ENCODE assay signal across 11 mouse cellular contexts in genomic region chr1:133843370-133843769, GRCm38 (mm10). TPM values are rescaled to one million over a fixed set of nuclear protein-coding genes. Genes with fewer than 3 reads are reported as not detected.
DNase-seq lines count a peak whose midpoint lies in the region; ATAC-seq and TF ChIP-seq lines count a peak whose summit lies in the region.
"Had no signal": no experiment of that assay in that cellular context is flagged by ENCODE, and none has a peak within 500 bp of the region (broad histone marks: within the 10 kb centered on the region; RNA-seq: fewer than 3 reads in every experiment).

No protein-coding gene starts in this region.

- H3K36me3 ChIP-seq in myocyte (ENCODE audit: control insufficient read depth, insufficient read depth), result no peaks in the 10 kb centered on the region
- H3K36me3 ChIP-seq in forebrain, embryonic 14.5 days (ENCODE audit: control insufficient read depth, insufficient read depth, low read length), result no peaks in the 10 kb centered on the region
- H3K36me3 ChIP-seq: heart, embryonic 12.5 days; hindbrain, embryonic 15.5 days had no signal

- no peaks in the 10 kb centered on the region for H3K27me3 ChIP-seq in Patski
- H3K27me3 ChIP-seq in myocyte (ENCODE audit: control insufficient read depth, insufficient read depth, insufficient read length), result no peaks in the 10 kb centered on the region
- H3K27me3 ChIP-seq in forebrain, embryonic 14.5 days (replicated peaks; ENCODE audit: control insufficient read depth, insufficient read depth, low read length), result no peaks in the 10 kb centered on the region
- H3K27me3 ChIP-seq: hindbrain, embryonic 15.5 days had no signal

- no peak overlapping the region for H3K27ac ChIP-seq in forebrain, embryonic 14.5 days (ENCODE audit: low read depth, low read length)

- POLR2A ChIA-PET in Patski (lab: Charles Lee), result interaction anchor here (0.7 kb wide), 1 partner anchor 10 kb away, joined by 3 read pairs; no protein-coding TSS in a partner anchor

- peak; percentile 44 to 50 for DNase-seq in kidney, postnatal 4 days
- no peak for DNase-seq in kidney, adult 9 months
- DNase-seq in Patski (ENCODE audit: low read depth, low spot score), result peak; percentile 60
- peak; percentile 59 for DNase-seq in fibroblast of lung, adult 2 months (ENCODE audit: low read depth)
- DNase-seq in left cerebral cortex, adult 18-20 months (ENCODE audit: low spot score in 2 of 2), result no peak
- DNase-seq in forebrain, embryonic 14.5 days (ENCODE audit: low spot score), result no peak
- DNase-seq: cerebellum, postnatal 14 days had no signal

- no peak for TF ChIP-seq POLR2A in myocyte (IDR thresholded peaks at IDR 0.05; ENCODE audit: insufficient read length, low read depth)

- H3K9ac ChIP-seq in forebrain, embryonic 14.5 days (ENCODE audit: low read length), result no peak overlapping the region
- H3K9ac ChIP-seq: heart, embryonic 12.5 days; hindbrain, embryonic 15.5 days had no signal

- peaks cover 7% of the 10 kb centered on the region; the same call in 1 of the 2 replicates for H3K4me1 ChIP-seq in forebrain, embryonic 14.5 days (ENCODE audit: control insufficient read depth, insufficient read depth, low read length)

- peak overlapping the region; percentile 35 for H3K4me2 ChIP-seq in myocyte (ENCODE audit: low read depth)
- no peak overlapping the region for H3K4me2 ChIP-seq in forebrain, embryonic 14.5 days (ENCODE audit: low read length)
- H3K4me2 ChIP-seq: heart, embryonic 12.5 days; hindbrain, embryonic 15.5 days had no signal

- in situ Hi-C loops in Patski (cut with MboI; ENCODE audit: low pct_unique_long_range_greater_than_20kb), result loop anchor here (5.0 kb wide), 2 partner anchors 49 to 106 kb away; no protein-coding TSS in a partner anchor

- no peak overlapping the region for H3ac ChIP-seq in myocyte (ENCODE audit: control insufficient read depth, insufficient read length)

- H3K79me2 ChIP-seq in myocyte (ENCODE audit: control insufficient read depth, insufficient read depth), result no peaks in the 10 kb centered on the region

- TF ChIP-seq CTCF in Patski (IDR thresholded peaks at IDR 0.05), result no peak

- no peak for ATAC-seq in Patski
- ATAC-seq in forebrain, embryonic 14.5 days, result no peak

- 70% methylated on average over 4 of the region's 4 CpGs for WGBS in forebrain, embryonic 14.5 days

- no peaks in the 10 kb centered on the region for H3K9me3 ChIP-seq in forebrain, embryonic 14.5 days (replicated peaks; ENCODE audit: control insufficient read depth, low read length)
- H3K9me3 ChIP-seq: heart, embryonic 12.5 days; hindbrain, embryonic 15.5 days had no signal

- CTCF ChIA-PET in Patski (lab: Charles Lee), result no interaction called here

- no peak overlapping the region for H3K4me3 ChIP-seq in myocyte
- H3K4me3 ChIP-seq in forebrain, embryonic 14.5 days (ENCODE audit: low read depth, low read length), result no peak overlapping the region
- H3K4me3 ChIP-seq: erythroblast, embryonic 14.5 days; heart, embryonic 12.5 days; hindbrain, embryonic 15.5 days had no signal

TF ChIP-seq in myocyte, 11 proteins besides CTCF, POLR2A, EP300 and RAD21:
- TF ChIP-seq TCF3 (IDR thresholded peaks at IDR 0.05; ENCODE audit: insufficient read length, low read depth) (peak; percentile 9), REST (IDR thresholded peaks at IDR 0.05; ENCODE audit: insufficient read depth, insufficient read length) (no peak), CEBPB (IDR thresholded peaks at IDR 0.05; ENCODE audit: insufficient read depth, poor library complexity, severe bottlenecking) (no peak), E2F4 (IDR thresholded peaks at IDR 0.05; ENCODE audit: insufficient read depth) (no peak), MAX (IDR thresholded peaks at IDR 0.05; ENCODE audit: low read depth) (no peak), MYOG (IDR thresholded peaks at IDR 0.05; ENCODE audit: control insufficient read depth in 1 of 3, insufficient read depth in 1 of 3, insufficient read length in 2 of 3, low read depth in 2 of 3) (peak in 1 of 3 experiments; percentile 36), POLR2AphosphoS2 (IDR thresholded peaks at IDR 0.05; ENCODE audit: insufficient read length, low read depth) (no peak), TCF12 (IDR thresholded peaks at IDR 0.05; ENCODE audit: insufficient read depth, poor library complexity, severe bottlenecking) (peak; percentile 24), SRF (IDR thresholded peaks at IDR 0.05; ENCODE audit: control insufficient read depth, insufficient read length, low read depth) (no peak), USF1 (IDR thresholded peaks at IDR 0.05; ENCODE audit: low read depth) (peak; percentile 77), MYOD1 (IDR thresholded peaks at IDR 0.05; ENCODE audit: control insufficient read depth in 1 of 3, insufficient read length in 2 of 3, low read depth in 2 of 3) (peak in 2 of 3 experiments; percentile 63 to 70)
TF ChIP-seq in myocyte: peak in this region for 5.

RNA-seq across cellular contexts. Expression of gene Atp2b4, which starts 42.5 kb away (rescaled TPM):
- polyA plus RNA-seq in Patski (2021) (5.1 TPM), myocyte (2012; fragmentation: generic; extraction: Trizol) (28.1 TPM)
- 100 to 1,000 TPM; 221 to 267 TPM for total RNA-seq in left cerebral cortex, adult 18-20 months (2021)
- polyA plus RNA-seq in forebrain, embryonic 14.5 days (2014; fragmentation: Nextera tagmentation; extraction: Ambion mirVana), result 10.2 and 14.1 TPM in 2 replicates

Comparison
In these comparisons a context has a peak if more than half of its experiments do, and no peak if none do; other contexts are left out.
1. DNase-seq: peak in kidney, postnatal 4 days (2 of 2), Patski (single experiment) and fibroblast of lung, adult 2 months (single experiment); none in kidney, adult 9 months (single experiment), left cerebral cortex, adult 18-20 months (0 of 2) and forebrain, embryonic 14.5 days (single experiment).